Mouse (Mus musculus) layer of hippocampus, postnatal 25 days (tissue): Measurements from ENCODE around the gene 2810006K23Rik. TPM values are rescaled to one million over a fixed set of nuclear protein-coding genes. Genes with fewer than 3 reads are reported as not detected.

Experiments used
- DNase-seq, 2 experiments: peaks; one replicate each; pipeline ENCODE4 v3.0.0; 2022; ENCODE audit warnings: mixed read lengths in 2 of 2, low spot score in 1 of 2; ENCODE audit errors: extremely low spot score in 1 of 2
- total RNA-seq, 2 experiments: library from RNA; stranded (reverse); gene quantifications; 2 replicates each; pipeline ENCODE4 v1.2.3; 2021

The 2810006K23Rik gene
- total RNA-seq, 2 experiments from 2014 or later, result 13.4 to 16.9 TPM

DNA sequence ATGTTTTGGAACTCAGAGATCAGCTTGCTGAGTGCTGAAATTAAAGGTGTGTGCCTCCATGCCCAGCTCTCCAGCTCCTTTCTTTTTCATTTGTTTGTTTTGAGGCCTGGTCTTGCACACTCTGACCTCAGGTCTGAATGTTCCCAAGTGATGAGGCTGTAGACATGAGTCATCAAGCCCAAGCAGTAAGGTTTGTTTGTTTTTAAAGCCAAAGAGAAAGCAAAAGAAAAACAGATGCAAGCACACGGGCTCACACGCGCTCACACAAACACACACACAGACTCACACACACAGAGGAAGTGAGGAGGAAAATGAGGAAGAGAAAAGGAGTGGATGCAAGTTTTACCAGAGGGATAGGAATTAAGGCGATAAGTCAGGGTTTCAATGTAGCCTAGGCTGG lies 49.3 kb downstream of the 2810006K23Rik start:
- no peak for DNase-seq

DNA sequence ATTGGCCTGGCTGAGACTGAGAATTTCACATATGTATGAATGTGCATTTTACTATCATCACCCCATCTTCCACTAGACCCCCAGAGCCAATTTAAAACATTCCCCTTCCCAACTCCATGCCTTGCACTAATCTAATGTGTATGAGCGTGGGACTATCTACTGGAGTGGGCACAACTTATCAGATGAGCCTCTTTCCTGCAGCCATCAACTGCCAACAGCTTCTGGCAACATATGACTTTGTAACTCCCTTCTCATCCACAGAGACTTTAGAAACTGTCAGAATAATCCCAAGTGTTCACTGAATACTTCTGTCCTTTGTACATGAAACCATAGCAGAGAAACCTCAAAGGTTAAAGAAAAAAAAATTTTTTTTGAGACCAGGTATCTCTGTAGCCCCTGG lies 52.2 kb downstream of the 2810006K23Rik start:
- DNase-seq, result no peak

DNA sequence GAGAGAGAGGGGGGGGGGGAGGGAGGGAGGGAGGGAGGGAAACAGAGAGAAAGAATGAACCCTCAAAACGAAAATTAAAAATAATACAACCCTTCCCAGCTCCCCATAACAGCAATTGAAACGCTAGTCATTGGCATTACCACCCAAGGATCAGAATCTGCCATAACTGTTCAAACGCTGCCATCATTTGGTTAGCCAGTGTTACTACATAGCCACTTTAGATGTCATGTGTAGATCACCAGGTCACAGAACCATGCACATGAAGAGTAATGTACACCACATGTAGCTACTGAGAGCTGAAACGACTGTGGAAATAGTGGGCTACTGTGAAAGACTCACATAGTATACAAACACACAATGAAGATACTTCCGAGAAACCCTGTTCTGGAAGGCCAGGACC lies 60.0 kb downstream of the 2810006K23Rik start:
- DNase-seq, result no peak

Other genes starting within 250 kb of the 2810006K23Rik start
- gene Abcb9, start 232.3 kb upstream of the 2810006K23Rik start, total RNA-seq, result 10 to 100 TPM; 29.3 to 33.8 TPM
- 10 to 100 TPM; 33.9 to 35.0 TPM for gene Ogfod2, start 215.8 kb upstream of the 2810006K23Rik start, total RNA-seq
- 10 to 100 TPM; 44.9 to 45.8 TPM for gene Arl6ip4, start 212.0 kb upstream of the 2810006K23Rik start, total RNA-seq
- 100 to 1,000 TPM; 255 to 312 TPM for gene Pitpnm2, start 78.3 kb upstream of the 2810006K23Rik start, total RNA-seq
- 10 to 100 TPM; 13.7 to 22.4 TPM for gene Mphosph9, start 117 bp upstream of the 2810006K23Rik start, total RNA-seq
- 100 to 1,000 TPM in 1 of 2 experiments, 10 to 100 TPM in 1; 97.3 to 104 TPM for gene Cdk2ap1, start 35.0 kb downstream of the 2810006K23Rik start, total RNA-seq
- 100 to 1,000 TPM; 143 to 144 TPM for gene Sbno1, start 97.9 kb downstream of the 2810006K23Rik start, total RNA-seq
- gene Kmt5a, start 111.8 kb downstream of the 2810006K23Rik start, total RNA-seq, result 10 to 100 TPM; 58.5 to 63.1 TPM
- 10 to 100 TPM; 18.7 to 22.7 TPM for gene Rilpl2, start 150.3 kb downstream of the 2810006K23Rik start, total RNA-seq
- gene Snrnp35, start 155.0 kb downstream of the 2810006K23Rik start, total RNA-seq, result 10 to 100 TPM; 20.6 to 25.9 TPM
- gene Rilpl1, start 203.3 kb downstream of the 2810006K23Rik start, total RNA-seq, result 10 to 100 TPM; 57.4 to 62.4 TPM
- 100 to 1,000 TPM in 1 of 2 experiments, 10 to 100 TPM in 1; 90.0 to 104 TPM for gene Tmed2, start 212.6 kb downstream of the 2810006K23Rik start, total RNA-seq
- 10 to 100 TPM; 23.7 to 31.3 TPM for gene Ddx55, start 224.8 kb downstream of the 2810006K23Rik start, total RNA-seq